Mouse (Mus musculus) G1E (cell line): ENCODE data around the gene Spaca4.

ENCODE experiments used
- CTCF ChIP-seq: IDR thresholded peaks from 2 replicates; pipeline ENCODE4 v1.5.1; 2012; ENCODE audit warnings: low read depth, low read length, inconsistent platforms, mixed read lengths
- GATA1 ChIP-seq: IDR thresholded peaks from 2 replicates; pipeline ENCODE4 v1.6.1; 2012; ENCODE audit warnings: borderline replicate concordance, low read length, inconsistent platforms, mixed read lengths
- GATA2 ChIP-seq: IDR thresholded peaks from 2 replicates; pipeline ENCODE4 v1.6.1; 2012; ENCODE audit warnings: low read depth, low read length, inconsistent platforms, borderline replicate concordance
- POLR2AphosphoS5 ChIP-seq: IDR thresholded peaks from 2 replicates; pipeline ENCODE4 v1.6.1; 2012; ENCODE audit warnings: low read depth, low read length, inconsistent platforms; ENCODE audit not compliant: insufficient replicate concordance
- TAL1 ChIP-seq: conservative IDR thresholded peaks from 2 replicates; pipeline ENCODE4 v1.6.1; 2012; ENCODE audit warnings: low read depth, low read length, inconsistent platforms, mixed read lengths

- TF ChIP-seq CTCF (no peak), POLR2AphosphoS5 (no peak), GATA1 (no peak), GATA2 (no peak), TAL1 (no peak)
These were observed 13.7 kb upstream of the Spaca4 start for GRCm38 (mm10) chr7:45739162-45739763.
